Mouse (Mus musculus) cerebellum, adult 9-10 months (tissue): ENCODE data around the gene Noc2l.

ENCODE experiments used
- DNase-seq: peaks from one replicate; pipeline ENCODE4 v3.0.0; 2022

Gene Noc2l

DNA sequence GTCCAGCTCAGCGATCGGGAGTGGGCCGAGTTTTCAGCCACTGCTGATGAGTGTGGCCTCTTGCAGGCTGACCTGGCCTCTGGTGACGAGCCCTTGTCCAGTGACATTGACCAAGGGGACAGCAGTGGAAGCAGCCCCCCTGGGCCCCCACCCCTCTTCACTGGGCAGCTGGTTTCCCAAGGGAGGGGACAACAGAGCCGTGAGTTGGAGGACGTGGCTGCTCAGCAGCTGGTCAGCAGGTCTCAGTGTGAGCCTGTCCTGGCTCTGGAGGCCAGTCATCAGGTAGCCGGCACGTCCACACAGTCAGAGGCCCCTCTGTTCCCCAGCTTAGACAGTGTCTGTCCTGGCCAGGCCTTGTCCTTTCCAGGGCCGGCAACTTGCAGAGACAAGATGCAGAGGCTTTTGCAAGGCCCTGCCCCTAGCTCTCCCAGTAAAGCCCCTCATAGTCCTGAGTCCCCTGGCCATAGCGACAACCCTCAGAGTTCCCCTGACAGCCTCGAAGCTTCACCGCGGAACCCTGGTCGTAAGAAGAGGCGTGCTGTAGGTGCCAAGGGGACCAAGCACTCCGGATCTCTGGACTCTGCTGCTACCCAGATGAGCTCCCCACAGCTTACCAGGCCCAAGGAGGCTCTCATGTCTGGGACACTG, 18.7 kb upstream of the Noc2l start:
- no peak for DNase-seq

DNA sequence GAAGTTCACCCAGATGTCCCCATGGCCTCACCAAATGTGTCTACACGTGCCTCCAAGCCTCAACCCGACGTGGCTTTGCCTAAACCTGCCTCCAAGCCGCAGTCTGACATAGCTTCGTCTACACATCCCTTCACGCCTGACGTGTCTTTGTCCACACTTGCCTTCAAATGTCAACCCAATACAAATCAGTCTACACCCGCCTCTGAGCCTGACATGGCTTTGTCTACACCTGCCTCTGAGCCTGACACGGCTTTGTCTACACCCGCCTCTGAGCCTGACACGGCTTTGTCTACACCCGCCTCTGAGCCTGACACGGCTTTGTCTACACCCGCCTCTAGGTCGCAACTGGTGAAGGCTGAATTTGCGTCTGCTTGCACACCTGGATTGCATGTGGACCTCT, 18.0 kb upstream of the Noc2l start:
- DNase-seq, result no peak

DNA sequence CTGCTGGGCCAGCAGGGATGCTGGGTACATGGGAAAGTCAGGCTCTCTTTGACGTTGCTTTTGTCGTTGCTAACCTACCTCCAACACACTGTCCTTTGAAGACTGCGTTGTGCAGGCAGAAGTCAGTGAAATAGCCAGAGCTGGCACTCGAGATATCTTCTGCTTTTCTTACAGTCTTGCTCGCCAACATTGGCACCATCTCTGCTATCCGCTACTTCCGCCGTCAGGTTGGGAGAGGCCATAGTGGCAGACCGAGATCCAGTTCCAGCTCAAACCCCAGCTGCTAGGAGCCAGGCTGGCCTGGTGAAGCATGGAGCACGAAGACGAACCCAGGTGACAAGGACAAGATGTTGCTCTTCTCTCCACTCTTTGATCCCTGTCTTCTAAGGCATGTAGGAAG, 15.9 kb upstream of the Noc2l start:
- no peak for DNase-seq

DNA sequence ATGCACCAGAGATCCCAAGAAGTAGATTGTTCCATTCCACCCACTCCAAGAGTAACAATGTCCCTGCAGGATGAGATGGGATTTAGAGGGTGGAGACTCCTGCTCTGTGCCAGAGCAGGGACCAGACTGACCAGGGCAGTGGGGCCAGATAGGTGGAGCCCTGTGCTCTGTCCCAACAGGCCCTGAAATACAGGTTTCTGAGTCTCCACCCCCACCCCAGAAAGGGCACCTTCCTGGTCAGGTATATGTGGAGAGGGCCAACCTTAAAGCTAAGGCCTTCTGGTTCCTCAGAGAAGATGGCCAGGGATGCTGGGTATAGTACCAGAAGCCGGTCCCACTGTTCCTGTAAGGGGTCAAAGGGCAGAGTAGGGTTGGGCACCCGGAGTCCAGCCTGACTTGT, 11.5 kb upstream of the Noc2l start:
- no peak for DNase-seq

DNA sequence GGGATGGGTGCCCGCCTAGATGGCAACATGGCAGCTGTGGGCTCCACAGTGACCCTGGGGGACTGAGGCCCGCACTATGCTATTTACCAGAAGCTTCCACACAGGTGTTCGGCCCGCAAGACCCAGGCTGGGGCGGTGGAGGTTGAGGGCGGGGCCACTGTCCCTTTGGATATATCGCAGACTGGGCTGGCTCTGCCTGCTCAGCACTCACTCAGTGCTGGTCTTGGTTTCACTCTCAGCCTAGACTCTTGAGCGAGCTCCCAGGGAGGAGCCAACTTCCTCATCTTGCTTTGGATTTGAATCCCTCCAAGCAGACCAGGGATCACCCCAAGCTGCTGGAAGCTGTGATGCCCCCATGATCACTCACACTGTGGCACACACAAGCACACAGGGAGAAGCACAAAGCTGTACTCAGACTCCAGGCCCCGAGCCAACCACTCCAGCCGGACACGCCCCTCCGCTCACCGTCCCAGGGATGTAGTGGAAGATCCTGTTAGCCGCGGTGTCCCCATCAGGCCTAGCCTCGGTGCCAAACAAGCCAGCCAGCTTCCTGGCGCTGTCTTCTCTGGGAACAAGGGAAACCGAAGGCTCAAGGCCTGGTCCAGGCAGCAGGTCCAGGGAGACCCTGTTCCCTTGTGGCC, 7.9 kb upstream of the Noc2l start:
- no peak for DNase-seq

DNA sequence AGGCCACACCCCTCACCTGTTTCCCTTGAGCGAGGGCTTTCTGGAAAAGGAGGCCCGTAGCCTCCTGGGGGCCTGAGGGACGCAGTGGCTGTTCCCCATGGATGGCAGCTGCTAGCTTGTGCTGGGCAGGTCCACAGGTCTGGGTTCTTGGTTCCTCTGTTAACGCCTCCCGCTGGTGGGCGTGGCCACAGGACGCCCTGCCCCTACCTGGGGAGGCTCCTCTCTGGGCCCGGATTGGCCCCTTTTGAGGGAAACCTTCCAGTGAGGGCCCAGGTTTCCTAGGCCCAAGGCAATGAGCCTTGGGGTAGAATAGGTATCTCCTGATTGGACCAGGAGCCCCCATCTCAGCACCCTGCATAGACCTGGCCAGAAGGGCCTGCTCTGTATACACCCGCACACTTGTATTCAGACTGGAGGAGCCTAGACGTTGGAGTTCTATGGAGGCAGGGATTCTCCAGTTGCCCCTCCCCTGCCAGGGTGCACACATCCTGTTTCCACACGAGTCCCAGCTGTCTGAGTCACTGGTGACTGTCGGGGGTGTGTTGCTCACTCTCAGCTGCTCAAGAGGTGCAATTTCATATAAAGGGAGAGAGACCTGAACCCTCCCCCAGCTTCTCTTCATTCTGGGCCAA, 7.3 kb upstream of the Noc2l start:
- DNase-seq, result no peak

DNA sequence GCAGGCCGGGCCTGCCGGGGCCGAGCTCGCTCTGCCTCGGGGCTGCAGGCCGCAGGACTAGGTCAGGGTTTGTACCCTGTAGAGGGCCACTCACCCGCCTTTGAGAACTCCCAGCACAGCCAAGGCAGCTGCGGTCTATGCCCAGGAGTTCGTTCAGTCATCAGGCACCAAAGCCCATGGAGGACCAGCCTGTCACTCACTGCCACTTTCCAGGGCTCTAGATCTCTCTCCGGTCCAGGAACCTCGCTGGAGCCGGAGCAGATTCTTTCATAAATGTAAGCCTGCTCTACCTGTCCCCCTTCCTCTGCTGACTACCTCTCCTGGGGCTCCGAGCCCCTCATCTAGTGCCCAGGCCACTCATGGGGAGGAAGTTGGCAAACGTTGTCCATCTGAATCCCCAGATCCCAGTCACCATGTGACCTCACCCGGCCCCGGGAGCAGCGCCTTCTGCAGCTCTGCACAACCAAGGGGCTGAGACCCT, 1.7 kb upstream of the Noc2l start:
- no peak for DNase-seq

DNA sequence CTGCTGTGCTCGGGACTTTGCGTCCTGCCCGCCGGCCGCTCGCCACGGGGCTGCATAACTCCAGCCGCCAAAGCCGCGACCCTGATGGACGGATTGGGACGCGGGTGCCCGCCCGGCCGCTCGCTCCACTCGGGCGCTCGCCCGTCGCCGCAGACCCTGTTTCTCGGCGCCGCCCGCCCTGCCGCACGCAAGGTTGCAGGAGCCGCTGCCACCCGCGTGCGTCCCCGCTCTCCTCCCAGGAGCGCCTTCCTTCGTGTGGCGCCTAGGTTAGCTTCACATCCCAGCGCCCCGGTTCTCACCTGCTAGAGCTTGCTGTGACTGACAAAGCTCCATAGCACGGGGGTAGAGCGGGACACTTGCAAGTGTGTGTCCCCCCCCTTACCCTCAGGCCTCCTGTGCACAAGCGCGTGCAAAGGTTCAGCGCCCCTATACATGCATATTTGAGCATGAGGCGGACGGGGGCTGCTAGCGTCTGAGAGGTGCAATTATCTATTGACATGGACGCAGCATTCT, 1.1 kb upstream of the Noc2l start, which contains the start of gene Plekhn1:
TSS of gene Plekhn1 (minus strand) at position 157 of the 513 bp plus-strand sequence.
- DNase-seq, result peak; percentile 78

DNA sequence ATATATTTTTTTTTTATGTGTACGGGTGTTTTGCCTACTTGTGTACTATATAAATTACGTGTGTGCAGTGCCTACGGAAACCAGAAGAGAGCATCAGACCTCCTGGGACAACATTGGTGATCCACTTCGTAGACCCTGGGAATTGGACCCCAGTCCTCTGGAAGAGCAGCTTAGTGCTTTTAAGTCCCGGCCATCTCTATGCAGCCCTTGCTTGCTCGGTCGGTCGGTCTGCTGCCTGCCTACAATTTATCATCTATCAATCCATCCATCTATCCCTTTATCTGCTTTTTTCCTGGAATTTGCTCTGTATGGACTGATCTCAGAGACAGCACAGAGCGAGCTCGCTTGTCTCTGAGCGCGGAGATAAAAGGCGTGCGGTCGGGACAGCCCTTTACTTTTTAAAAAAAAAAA, 445 bp upstream of the Noc2l start:
- DNase-seq, result no peak

DNA sequence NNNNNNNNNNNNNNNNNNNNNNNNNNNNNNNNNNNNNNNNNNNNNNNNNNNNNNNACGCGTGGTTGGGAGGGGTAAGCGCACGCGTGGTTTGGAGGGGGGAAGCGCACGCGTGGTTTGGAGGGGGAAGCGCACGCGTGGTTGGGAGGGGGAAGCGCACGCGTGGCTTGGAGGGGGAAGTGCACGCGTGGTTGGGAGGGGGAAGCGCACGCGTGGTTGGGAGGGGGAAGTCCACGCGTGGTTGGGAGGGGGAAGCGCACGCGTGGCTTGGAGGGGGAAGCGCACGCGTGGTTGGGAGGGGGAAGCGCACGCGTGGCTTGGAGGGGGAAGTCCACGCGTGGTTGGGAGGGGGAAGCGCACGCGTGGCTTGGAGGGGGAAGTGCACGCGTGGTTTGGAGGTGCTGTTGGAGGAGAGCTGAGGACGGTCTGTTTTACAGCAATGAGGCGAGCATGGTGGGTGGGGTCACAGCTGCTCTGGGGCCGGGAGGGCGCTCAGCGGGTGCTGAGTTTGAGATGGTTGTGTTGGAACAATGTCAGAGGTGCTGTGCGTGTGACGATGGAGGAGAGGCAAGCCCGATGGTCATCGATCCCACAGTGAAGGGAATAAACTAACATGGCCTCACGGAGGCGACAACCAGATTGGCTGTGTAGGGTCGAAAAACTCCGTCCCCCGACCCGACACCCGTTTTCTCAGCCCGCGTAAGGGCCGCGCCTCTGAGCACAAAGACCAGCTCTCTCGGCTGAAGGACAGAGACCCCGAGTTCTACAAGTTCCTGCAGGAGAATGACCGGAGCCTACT, 1.0 kb downstream of the Noc2l start:
- peak; percentile 59 for DNase-seq

DNA sequence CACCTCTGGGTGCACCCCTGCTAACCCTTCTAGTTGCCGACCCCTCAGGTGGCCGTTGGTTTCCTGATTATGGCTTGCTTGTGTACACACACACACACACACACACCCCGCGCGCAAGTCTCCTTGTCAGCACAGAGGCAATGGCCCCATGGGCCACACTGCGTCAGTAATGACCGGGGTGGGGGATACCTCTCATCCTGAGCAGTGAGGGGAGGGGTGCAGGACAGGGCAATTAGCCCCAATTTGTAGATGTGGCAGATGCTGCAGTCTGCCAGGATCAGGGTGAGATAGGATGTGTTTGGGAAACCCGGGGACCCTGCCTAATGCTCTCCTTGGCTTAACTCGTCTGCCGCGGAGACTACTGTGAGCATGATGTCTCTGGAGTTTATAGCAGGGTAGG, 13.8 kb downstream of the Noc2l start:
- no peak for DNase-seq

DNA sequence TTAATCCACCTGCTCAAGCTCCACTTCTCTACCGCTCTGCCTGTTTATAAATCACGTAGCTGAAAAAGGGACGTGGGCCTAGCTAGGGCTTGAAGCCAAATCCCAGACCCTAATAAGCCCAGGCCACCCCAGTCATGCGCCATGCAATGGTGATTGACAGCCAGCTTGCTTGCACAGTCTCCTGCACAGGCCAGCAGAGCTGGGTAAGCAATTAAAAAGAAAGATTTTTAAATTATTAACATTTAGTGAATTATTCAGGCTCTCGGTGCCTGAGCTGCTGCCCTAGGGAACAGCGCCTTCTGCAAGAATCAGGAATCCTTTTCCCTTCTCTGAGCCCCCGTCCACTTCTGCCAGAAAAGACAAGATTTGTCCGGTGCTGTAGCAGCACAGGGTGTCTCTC, 15.3 kb downstream of the Noc2l start:
- no peak for DNase-seq

DNA sequence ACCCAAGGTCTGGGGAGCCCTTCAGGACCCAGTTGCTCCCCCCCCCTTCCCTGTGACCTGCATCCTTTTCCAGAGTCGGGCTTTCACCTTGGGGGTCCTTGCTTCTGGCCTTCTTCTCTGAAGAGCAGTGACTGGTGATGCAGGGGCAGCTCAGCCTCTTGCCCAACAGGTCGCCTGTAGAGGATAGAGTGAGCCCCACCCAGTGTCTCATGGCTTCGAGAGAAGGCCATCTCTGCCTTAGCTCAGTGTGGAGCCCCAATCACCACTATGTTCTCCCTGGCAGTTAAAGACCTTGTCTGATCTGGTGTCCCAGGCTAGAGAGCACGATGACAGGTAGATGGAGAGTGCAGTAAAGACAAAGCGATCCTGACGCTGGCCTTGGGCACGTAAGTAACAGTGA, 16.3 kb downstream of the Noc2l start:
- no peak for DNase-seq

DNA sequence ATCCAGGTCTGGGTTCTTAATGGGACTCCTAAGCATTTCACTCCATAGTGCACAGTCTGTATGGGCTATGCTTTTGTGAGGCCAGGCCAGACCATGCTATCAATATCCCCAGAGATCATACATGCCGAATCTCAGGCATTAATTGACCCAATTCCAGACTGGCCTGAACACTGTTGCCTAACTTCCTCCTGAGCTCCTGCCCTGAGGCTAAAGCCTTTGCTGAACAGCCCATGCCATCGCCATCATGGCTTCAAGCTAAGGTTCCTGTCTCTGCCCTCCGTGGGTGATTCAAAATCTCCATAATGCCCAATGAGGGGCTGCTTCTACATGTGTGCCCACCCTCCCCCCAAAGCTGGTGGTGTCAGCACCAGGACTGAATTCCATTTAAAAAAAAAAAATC, 16.8 kb downstream of the Noc2l start:
- DNase-seq, result no peak

DNA sequence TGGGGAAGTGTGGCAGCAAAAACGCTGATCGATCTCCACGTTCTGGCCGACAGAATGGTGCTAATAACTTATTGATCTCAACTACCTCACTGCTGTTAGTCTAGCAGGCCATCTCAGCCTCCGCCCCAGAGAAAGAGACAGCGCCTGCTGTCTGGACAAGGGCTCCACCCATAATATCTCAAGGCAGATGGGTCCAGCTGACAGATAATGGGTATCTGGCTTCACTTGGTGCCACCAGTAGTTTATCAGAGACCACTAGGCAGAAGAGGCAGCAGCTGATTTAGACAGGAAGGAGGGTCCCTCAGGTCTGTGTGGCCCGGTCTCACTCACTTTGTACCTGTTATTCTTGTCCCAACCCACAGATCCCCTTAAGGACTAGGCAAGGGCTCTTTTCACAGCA, 17.2 kb downstream of the Noc2l start:
- DNase-seq, result no peak

DNA sequence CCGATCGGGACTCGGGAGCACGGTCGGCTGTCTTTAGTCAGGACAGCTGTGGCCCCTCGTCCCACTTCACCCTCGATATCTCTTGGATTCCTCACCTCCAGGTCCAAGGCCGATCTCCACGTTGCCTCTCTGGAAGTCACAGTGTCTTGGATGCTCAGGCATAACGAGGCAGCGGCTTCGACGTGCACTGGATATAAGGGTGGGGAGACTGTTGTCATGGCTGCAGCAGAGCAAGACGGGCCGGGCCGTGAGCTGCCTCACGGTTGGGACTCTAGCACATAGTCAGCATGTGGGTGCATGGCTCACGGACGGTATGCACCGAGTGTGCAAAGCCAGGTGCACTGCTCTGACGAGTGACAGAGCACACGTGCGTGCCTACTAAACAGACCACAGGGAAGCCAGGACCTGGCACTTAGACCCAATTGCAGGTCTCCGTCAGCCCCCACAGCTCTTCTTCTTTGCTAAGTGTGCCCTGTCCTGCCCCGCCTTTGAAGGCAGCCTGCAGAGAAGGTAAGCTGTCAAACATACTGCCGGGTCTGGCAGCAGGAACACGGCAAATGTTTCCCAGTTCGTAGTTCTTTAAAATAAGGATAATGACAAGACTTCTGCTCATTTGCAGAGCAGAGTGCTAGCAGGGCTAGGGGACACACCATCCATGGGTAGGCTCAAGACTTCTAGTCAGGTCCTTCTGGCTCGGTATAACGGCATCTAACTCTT, 18.7 kb downstream of the Noc2l start:
- no peak for DNase-seq

DNA sequence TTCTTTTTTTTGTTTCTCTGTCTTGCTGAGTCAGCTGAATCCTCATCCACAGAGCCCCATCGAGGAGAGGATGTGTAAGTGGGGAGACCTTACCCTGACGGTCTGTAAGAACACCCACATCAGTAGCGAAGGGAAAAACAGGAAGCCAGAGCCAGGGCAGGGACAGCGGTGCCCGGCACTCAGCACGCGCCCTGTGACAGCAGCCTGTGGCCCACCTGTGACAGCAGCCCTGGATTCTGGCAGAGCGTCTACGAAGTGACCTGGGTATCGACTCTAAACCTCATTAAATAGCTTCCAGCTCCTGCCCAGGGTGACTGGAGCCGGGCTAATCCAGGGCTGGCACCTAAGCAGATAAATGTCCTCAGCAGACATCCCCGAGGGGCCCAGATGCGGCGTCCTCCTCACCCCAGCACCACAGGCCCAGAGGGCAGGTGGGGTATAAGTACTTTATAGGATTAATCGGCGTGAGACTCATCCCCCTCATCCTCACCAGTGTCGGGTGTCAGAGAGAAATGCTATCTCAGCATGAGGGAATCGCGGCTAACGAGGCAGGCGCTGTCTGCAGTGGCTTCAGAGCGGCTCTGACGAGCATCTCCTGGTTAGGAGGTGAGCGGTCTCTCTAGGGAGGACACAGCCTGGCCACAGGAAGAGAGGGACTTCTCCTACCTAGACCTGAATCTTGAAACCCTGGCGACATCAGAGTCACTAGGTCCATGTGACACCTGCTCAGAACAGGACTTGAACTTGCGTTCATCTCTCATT, 19.4 kb downstream of the Noc2l start, which contains the start of gene Samd11:
TSS of gene Samd11 (minus strand) at position 580 of the 762 bp plus-strand sequence.
- DNase-seq, result no peak
